Mouse (Mus musculus) cerebellum, adult 9-10 months (tissue): ENCODE measurements around the gene Tyw3.
"Not testable (repeated sequence)": the region's sequence is repeated elsewhere in the genome, so short reads cannot be mapped to it uniquely, and the experiment has no call there.

Source experiments
- DNase-seq: peaks from one replicate; pipeline ENCODE4 v3.0.0; 2022

Tyw3 gene

DNA sequence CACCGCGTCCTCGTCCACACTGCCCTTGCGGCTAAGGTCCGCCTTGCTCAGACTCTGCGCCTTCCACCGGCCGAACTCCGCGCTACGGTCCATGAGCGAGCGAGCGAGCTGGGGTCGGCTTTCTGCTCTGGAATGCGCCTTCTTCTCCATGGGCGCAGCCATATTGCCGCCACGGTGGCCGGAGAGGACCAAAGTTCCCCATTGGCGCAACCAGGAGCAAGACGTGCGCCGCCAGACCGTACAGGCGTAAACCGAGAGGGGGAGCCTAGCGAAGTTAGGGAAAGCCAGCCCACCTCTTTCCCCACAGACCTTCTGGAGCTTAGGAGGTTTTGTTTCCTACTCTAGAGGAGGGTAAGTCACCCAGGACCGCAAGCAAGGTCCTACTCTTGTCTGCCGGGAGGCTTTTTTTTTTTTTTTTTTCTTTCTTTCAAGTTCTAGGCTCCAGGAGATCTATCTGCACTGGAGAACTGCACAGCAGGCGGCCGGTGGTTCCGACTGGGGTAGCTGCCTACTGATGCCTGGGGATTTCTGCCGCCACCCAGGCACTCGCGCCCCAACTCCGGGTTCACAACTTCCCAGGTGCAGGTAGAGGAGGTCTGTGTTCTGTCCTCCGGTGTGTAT lies at the start of gene Tyw3:
Gene Tyw3, minus strand, starts transcription at position 171 of the 621 bp plus-strand sequence.
- DNase-seq, result peak; percentile 96

DNA sequence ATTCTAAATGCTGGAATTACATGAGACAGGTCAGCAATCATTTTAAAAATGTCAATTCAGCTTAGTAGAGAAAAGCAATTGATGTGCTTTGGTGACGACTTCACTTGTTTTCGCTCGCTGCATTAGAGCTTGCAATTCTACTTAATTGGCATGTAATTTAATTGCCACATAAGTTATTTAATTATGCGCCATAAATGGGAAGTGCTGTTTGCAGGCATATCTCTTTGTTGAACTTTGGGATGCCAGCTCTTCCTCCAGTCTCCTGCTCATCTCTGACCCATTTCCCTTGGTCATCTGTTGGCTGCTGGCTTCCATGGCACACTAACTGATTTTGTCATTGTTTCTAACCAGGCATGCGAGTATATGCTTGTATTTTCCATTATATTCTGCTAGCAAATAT lies 36.2 kb upstream of the Tyw3 start:
- DNase-seq, result no peak

DNA sequence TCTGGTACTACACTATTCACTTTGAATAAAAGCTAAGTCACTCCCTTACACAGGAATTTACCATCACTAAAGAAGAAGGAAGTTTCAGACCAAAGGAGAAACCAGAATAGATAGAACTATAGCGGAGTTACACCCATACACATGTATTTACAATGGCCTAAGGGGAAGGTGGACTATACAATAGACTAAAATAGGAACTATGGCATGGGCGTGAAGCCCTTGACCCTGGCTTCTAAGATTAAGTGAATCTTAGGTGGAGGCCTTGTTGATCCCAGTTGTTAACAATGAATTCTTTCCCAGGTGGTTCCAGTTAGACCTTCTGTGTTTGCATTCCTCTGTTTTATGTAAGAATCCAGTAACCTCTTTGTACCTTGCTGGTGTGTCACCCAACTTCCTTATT lies 34.4 kb upstream of the Tyw3 start:
- DNase-seq, result not testable (repeated sequence)

DNA sequence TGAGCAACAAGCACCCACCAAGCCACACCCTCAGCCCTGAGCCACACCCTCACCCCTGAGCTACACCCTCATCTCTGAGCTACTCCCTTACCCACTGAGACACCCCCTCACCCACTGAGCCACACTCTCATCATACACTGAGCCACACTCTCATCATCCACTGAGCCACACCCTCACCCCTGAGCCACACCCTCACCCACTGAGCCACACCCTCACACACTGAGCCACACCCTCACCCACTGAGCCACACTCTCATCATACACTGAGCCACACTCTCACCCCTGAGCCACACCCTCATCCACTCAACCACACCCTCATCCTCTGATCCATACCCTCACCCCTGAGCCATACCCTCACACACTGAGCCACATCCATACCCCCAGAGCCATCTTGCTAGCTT lies 31.4 kb upstream of the Tyw3 start:
- no peak for DNase-seq

DNA sequence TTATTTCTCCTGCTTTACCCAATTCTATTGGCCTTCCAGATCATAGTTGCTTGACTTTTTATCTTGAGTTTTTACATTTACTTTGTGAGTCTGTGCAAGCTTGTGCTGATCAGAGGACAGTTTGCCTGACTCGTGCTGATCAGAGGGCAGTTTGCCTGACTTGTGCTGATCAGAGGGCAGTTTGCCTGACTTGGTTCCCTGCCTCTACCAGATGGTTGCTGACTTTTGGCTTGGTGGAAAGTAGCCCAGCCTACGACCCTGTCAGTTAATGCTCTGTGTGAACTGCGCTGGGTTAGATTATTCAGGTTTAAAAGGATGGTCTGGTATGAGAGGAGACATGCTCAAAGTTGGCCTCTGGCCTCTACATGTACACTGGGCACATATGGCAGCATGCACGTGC lies 19.2 kb upstream of the Tyw3 start:
- no peak for DNase-seq

DNA sequence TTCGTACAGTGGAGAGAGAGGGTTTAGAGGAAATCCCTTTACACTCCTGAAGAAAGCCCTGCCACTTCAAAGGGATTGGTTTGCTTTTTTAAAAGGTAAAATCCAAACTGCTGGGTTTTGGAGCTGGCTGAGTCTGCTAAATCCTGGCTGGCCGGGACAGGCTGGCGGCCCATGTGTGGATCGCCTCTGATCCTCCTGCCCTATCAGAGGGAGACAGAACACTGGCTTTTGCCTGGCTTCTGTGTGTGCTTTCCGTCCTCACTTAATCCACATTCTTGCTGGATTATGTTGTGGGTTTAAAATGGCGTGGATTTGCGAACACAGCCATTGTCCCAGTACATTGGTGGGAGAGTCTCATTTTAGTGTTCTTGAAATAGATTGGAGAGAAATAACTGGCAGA lies 18.4 kb upstream of the Tyw3 start:
- DNase-seq, result no peak

DNA sequence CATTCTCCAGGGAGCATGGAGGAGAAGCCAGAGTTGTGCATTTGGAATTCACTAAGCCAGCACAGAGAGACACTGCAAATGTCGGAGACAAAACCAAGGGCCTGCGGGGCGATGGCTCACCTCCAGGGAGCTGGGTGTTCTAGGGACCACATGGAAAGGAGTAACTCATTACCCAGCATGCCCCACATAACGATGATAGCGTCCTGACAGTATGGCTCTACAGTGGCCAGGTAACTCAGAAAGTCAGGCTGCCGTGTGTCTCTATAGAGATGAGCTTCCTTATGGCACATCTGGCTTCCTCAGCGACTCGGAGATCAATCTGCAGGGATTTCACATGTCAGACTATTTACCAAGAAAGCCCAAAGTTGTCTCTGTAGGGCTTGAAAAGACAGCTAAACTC lies 17.9 kb upstream of the Tyw3 start:
- DNase-seq, result no peak

DNA sequence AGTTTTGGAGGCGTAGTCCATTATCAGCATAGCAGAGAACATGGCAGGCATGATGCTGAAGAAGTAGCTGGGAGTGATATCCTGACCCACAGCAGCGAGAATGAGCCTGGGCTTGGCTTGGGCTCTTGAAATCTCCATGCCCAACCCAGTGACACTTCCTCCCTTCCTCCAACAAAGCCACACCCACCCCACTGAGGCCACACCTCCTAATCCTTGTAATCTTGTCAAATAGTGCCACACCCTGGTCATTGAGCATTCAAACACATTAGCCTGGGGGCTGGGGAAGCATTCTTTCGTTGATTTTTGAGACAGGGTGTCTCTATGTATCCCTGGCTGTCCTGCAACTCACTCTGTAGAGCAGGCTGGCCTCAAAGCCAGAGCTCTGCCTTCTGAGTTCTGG lies 15.0 kb upstream of the Tyw3 start:
- DNase-seq, result no peak

DNA sequence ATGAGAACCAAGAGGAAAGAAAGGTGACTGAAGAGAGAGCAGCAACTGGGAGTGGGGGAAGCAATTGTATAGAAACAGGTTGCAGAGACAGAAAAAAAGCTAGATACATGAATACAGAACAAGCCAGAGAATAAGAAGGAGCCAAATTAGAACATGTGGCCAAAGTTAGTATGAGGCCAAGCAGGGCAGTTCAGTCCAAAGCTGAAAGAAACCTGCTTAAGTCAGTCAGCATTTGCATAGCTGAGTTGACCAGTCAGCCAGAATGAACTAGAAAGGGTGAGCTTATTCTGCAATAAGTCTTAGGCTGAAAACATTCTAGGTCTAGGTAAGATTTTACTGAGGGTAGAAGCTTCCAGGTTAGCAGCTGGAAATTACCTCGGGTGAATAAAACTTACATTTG lies 11.0 kb upstream of the Tyw3 start:
- no peak for DNase-seq

DNA sequence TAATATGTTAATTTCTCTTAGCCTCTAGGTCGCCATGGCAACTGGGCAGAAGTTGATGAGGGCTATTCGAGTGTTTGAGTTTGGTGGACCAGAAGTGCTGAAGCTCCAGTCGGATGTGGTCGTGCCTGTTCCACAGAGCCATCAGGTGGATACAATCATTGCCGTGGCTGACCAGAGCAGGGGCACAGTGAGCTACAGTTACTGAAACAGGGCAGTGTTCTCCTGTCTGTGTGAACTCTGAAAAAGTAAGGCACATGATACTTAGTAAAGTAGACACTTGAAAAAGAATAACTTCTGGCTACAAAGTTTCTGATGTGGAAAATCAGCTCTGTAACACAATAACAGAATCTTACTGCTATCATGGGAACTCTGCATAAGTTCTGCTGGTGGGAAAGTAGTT lies 8.0 kb upstream of the Tyw3 start:
- DNase-seq, result no peak

DNA sequence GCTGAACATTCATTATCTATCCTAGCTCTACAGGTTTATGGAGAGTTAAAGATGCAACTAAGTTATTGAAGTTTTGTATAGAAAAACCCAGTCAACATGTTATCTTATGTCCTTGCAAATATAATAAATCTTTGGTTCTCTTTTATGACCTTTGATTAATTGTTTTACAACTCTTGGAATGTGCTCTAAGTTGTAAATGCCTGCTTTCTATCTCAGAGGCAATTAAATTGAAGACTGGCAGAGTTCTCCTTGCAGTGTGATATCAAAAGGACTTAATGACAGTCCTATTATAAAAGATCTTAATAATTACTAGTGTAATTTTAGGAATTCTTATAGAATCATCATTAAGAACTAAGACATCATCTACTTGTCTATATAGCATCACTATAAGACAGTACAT lies 5.2 kb upstream of the Tyw3 start:
- no peak for DNase-seq

DNA sequence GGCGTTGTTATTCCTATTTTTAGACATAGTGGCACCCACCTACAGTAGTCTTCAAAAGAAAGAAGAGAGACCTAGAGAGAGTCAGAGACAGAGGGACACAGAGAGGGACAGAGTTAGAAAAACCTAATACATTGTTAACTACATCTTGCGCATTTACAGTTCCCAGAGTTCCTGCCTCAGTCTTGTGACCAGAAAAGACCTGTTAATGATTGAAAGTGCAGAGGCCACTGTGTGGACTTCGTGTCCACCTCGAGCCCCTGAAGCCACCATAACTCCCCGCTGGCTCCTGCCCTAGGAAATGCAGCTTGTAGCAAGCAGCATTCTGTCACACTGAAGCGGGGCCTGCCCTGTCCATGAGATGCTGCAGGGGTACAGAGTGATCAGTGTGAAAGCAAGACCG lies 657 bp upstream of the Tyw3 start:
- no peak for DNase-seq

DNA sequence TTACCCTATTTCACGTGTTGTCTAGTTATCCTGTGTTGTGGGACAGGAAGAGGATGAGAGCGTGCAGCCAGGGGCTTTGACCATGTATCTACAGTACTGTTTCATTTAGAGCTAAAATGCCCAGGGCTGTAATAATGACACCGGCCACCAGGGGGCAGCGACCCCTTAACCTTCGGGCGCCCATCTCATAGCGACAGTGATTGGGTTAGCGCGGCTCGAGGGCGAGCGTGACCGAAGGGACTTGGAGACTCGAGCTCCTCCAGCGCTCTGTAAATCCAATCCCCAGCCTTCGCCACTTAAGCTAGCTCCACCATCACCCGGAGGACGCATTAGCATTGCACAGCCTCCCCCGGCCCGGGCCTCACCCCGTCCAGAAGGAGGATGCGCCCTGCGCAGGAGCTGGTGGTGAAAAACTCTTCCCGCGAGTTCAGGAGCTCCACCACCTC lies 393 bp downstream of the Tyw3 start, which contains the start of gene Cryz:
Gene Cryz, plus strand, starts transcription at position 224 of the 446 bp plus-strand sequence.
- DNase-seq, result peak; percentile 96

DNA sequence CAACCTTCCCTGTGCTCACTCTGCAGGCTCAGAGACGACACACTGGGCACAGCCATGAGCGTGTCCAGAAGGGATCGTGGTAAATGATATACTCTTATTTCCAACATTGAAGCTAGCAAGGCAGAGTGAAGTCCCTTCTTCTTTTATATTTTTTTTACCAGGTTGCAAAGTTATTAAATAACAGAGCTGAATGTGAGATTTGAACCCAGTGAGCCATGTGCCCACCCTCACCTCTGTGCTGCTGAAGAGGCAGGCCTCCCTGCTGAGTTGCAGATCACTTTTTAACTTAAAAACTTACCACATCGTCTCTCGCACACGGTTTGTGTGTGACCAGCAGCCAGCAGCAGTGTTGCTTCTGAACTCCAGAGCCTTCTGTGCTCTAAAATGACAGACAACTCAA lies 2.7 kb downstream of the Tyw3 start:
- DNase-seq, result no peak

DNA sequence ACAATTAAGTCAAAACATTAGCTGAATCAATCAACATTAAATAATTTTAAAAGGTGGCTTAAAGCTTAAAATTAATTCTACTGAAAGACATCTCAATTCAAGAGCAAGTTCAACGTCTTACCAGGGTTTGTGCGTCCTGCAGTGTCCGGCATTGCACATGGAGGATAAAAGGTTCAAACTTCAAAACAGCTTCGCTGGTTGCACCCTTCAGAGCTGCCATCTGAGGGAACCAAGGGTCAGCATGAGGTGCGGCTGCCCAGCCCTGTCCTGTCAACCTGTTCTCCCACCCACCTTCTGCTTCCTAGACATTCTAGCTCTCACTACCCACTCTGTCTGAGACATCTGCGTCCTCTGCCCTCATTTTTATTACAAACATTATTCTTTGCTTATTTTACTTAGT lies 3.3 kb downstream of the Tyw3 start:
- DNase-seq, result no peak

DNA sequence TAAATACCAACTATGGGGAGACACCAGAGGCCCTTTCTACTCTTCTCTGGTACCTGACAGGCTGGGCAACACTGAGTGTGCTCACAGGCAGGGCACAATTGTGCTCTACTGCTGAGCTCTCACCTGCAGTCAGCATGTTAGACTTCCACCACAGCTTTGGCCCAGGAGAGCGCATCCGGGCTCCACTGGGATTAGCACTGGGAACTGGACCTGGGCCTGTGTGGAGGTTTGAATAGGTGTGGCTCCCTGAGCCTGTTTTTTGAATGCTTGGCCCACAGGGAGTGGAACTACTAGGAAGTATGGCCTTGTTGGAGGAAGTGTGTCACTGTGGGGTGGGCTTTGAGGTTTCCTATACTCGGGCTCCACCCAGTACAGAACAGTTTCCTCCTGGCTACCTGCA lies 5.3 kb downstream of the Tyw3 start:
- no peak for DNase-seq

DNA sequence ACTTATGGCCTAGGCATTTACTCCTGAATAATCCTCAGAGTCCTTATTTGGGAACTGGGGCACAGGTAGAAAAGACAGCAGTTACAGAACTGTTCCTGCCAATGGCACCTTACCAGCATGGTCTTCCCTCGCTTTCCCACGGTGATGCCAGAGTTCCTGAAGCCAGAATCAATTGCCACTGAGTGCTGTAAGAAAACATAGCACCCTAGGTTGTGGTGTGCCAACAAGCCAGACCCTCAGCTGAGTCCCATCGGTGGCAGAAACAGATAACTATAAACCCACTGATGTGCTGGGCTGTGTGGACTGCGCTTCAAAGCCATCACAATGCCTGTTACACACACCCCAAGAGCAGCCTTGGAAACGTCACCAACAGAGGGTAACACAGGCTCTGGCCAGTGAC lies 5.9 kb downstream of the Tyw3 start:
- no peak for DNase-seq

DNA sequence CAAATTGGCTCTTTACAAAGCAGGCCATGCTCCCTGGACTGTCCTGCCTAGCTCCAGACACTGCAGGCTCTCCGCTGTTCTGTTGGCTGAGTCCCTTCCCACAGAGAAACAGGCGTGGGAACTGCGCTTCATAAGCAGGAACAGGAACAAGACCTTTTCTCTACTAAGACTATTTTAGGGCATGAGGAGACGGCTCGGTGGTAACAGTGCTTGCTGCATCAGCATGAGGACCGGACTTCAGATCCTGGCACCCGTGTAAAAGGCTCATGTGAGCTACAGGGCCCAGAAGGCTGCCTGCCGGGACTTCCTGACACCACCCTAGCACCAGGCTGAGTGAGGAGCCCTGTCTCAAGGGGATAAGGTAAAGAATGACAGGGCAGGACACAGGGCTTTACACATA lies 12.6 kb downstream of the Tyw3 start:
- DNase-seq, result no peak

DNA sequence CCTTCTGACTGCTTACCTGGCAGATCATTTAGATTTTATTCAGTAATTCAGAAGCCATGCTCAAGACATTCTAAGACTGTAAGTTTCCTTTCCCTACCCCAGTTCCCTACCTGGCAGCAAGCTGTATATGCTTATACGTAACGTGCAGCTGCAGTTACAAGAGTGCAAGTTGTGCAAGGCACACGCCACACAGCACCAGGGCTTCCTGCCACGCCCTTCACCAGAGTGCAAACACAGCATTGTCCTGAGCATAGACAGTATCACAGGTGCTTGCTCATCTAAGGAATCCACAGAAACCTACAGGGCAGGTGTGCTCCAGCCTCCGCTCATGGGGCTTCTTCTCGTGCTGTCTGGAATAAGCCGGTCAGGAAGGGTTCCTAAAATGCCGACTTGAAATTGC lies 19.0 kb downstream of the Tyw3 start:
- DNase-seq, result no peak

DNA sequence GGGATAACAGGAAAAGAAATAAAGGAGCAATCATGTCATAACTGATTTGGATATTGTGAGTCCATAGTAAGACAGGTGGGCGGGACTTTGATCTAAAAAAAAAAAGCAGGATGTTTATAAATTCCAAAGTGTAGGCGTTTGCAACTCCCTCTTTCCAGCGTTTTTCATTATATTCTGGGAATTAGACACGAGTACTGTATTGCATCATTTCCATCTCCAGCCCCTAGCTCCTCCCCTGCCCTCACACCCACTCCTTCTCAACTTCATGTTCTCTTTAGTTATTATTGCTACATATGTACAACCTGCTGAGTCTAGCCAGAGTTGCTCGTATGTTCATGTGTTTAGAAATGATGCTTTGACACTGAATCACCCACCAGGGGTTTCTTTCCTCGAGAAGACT lies 23.2 kb downstream of the Tyw3 start:
- no peak for DNase-seq

DNA sequence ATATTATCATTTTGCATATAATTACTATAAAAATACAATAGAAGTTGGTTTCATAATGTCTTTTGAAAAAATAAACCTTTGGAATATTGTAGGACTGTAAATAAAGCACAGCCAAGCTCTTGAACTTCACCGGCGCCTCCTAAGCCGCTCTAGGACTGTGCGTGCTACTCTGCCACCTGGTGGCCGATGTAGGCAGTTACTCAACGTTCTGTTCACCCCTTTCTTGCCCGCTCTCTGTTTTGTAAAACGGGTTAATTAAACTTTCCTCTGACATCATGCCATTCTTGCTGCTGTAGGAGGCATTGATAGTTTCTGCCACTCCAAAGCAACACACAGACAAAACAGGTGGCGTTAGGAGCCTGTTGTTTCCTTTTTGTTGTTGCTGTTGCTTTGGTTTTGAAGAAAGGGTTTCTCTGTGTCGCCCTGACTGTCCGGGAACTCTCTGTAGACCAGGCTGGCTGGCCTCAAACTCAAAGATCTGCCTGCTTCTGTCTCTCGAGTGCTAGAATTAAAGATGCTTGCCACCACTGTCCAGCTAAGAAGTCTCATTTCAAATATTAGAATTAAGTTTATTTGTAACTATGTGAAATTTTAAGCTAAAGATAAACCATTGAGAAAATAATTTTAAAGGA lies 24.4 kb downstream of the Tyw3 start:
- peak; percentile 52 for DNase-seq

DNA sequence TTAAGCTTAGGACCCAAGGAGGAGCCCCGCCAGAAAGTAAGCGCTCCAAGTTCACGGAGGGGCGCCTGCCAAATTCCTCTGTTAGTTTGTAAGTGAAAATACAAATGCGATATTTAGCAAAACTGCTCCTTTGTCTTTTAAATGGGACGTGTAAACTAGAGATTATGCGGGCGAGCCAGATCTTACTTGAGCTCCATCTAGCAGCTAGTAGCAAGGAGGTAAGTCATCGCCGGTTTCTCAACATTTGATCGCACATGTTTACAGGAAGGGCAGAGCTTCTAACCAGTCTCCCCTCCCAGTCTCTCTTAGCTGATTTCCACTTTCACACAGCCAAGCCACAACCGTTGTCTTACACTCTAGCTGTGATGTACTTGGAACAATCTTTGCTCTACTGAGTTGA lies 26.1 kb downstream of the Tyw3 start:
- no peak for DNase-seq

DNA sequence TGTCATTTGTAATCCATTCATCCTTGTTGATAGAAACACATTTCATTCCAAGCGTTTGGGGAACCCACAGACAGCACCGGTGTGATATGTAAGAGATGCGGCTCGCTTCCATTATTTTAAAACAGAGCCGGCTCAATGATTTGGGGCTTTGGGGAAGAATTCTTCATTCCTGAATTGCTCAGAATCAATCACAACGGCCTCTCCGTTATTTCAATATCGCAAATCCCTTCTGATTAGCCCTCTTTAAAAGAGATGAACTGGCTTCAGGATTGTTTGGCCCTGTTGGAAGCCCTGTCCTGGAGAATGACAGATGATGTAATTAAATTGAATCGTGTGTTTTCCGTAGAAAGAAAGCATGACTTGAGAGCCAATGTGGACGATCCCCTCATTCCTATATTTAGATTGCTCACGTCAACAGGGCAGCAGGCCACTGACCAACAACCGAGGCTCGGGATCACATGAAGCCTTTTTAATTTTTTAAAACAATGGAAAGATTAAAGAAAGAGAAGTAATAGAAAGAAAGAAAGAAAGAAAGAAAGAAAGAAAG lies 26.8 kb downstream of the Tyw3 start:
- DNase-seq, result no peak

DNA sequence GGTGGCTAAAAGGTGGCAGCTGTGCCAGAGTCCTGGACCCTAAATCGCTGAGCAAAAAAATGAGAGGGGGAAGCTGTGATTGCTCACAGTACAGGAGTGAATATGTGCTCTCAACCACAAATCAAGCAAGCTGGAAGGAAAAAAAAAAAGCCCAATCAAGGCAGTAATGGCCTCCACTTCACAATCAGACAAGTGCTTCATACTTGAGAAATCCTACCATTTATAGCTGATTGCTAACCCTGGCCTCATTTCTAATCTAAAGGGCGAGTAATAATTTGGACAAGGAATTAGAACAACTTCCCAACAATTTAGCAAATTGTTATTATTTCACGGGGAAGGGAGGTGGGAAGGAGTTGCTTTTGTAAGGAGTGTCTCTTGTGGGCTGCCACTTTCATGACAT lies 31.5 kb downstream of the Tyw3 start:
- DNase-seq, result no peak

DNA sequence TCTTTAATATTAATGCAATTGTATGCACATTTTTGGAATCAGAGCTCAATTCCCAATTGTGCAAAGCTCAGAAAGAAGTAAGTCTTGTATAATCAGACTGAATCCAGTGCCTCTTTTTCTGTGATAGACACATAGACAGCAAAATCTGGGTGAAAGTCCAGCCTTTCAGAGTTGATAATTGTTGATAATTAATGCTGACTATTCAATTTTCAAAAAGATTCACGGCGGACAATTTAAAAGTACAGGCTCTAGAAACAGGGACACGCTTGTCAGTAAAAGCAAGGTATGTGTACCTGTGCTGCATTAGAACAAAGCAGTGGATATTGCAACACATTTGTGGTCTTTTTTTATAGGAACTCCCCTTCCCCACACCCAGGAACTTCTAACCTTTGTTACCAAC lies 34.7 kb downstream of the Tyw3 start:
- DNase-seq, result no peak
